Mouse (Mus musculus) testis, adult 2 months (tissue): Measurements from ENCODE around the gene Supt20.

Source experiments
- CTCF ChIP-seq: fragments of 200-500 bp; IDR thresholded peaks from 2 replicates; pipeline ENCODE4 v1.5.1; 2012; ENCODE audit warnings: low read depth, mild to moderate bottlenecking, inconsistent platforms, low read length, moderate library complexity; ENCODE audit not compliant: control insufficient read depth, insufficient read depth, insufficient replicate concordance
- POLR2A ChIP-seq: fragments of 200-500 bp; IDR thresholded peaks from 2 replicates; pipeline ENCODE4 v1.6.1; 2012; ENCODE audit warnings: low read depth, mild to moderate bottlenecking, inconsistent platforms, low read length, moderate library complexity; ENCODE audit not compliant: control insufficient read depth

DNA sequence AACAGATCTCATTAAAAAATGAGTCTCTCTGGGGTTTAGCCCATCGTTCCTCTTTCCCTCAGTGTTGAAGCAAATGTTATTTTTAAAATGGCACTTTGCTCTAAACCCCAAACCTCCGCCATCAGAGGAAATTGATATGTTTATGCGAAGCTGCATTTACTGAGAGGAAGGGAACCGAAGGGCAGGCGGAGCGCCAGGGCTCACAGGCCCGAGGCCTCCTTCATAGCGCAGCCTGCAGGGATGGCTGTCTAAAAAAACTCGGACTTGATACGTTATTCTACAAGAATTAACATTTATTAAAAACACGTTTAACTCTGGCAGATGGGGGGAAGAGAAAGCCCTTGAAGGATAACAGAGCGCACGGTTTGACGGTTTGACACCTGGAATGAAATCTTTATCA, 73.4 kb downstream of the Supt20 start:
- TF ChIP-seq CTCF (no peak), POLR2A (no peak)
